23 mouse cellular contexts compared by ENCODE assay signal in the genomic region with DNA sequence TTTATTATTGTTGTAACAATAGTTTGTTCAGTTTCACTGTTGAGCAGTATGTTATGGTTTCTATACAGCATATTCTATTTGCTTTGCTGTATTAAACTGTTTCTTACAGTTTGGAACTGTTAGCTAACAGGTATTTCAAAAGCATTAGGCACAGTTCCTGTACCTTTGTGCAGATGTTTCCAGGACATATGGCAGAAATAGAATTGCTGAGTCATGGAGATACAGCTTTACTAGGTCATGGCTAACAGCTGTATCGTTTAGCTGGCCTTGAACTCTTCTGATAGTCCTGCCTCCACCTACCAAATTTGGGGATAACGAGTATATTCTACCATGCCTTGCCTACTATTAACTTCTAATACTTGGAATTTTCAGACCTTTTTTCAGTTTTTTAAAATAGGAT. TPM values are rescaled to one million over a fixed set of nuclear protein-coding genes. Genes with fewer than 3 reads are reported as not detected.
A peak's percentile ranks its signal among the peaks of the same experiment; 100 is the strongest.
DNase-seq lines count a peak whose midpoint lies in the region; ATAC-seq and TF ChIP-seq lines count a peak whose summit lies in the region.
"Had no signal": no experiment of that assay in that cellular context is flagged by ENCODE, and none has a peak within 500 bp of the region (broad histone marks: within the 10 kb centered on the region; RNA-seq: fewer than 3 reads in every experiment).

No protein-coding gene starts in this region.

- intact Hi-C loops in heart, postnatal 14 days (cut with DNase I), result no loop called here

- no peak overlapping the region for H3K4me3 ChIP-seq in liver, adult 2 months (ENCODE audit: insufficient read depth, low read depth, low read length)
- no peak overlapping the region for H3K4me3 ChIP-seq in liver, embryonic 11.5 days (ENCODE audit: low read depth, low read length)
- H3K4me3 ChIP-seq in liver, postnatal 0 days (ENCODE audit: low read depth, low read length), result no peak overlapping the region
- H3K4me3 ChIP-seq: embryonic facial prominence, embryonic 15.5 days; forebrain, embryonic 10.5 days; hindbrain, embryonic 12.5 days; limb, embryonic 12.5 days had no signal

- peaks cover 15% of the 10 kb centered on the region; the same call in 1 of the 2 replicates for H3K79me2 ChIP-seq in liver, adult 2 months (ENCODE audit: control insufficient read depth, insufficient read depth, low read length)

- H3K9me3 ChIP-seq in liver, embryonic 11.5 days (ENCODE audit: control insufficient read depth, low read length), result no peaks in the 10 kb centered on the region
- no peaks in the 10 kb centered on the region for H3K9me3 ChIP-seq in liver, postnatal 0 days (ENCODE audit: low read length)
- H3K9me3 ChIP-seq: embryonic facial prominence, embryonic 15.5 days; forebrain, embryonic 10.5 days; hindbrain, embryonic 12.5 days; limb, embryonic 12.5 days had no signal

- H3K27me3 ChIP-seq in liver, adult 2 months (ENCODE audit: control insufficient read depth, insufficient read depth, low read length), result no peaks in the 10 kb centered on the region
- no peaks in the 10 kb centered on the region for H3K27me3 ChIP-seq in liver, embryonic 11.5 days (replicated peaks; ENCODE audit: control insufficient read depth, insufficient read depth, low read length)
- H3K27me3 ChIP-seq in liver, postnatal 0 days (ENCODE audit: insufficient read depth, low read length), result no peaks in the 10 kb centered on the region
- H3K27me3 ChIP-seq: embryonic facial prominence, embryonic 15.5 days; hindbrain, embryonic 12.5 days; limb, embryonic 12.5 days had no signal

- no peak overlapping the region for H3K4me2 ChIP-seq in liver, embryonic 11.5 days
- no peak overlapping the region for H3K4me2 ChIP-seq in liver, postnatal 0 days (ENCODE audit: low read depth, low read length)
- H3K4me2 ChIP-seq: embryonic facial prominence, embryonic 15.5 days; heart, embryonic 11.5 days; hindbrain, embryonic 12.5 days; limb, embryonic 12.5 days; lung, embryonic 14.5 days had no signal

- H3K36me3 ChIP-seq in liver, adult 2 months (ENCODE audit: control insufficient read depth, insufficient read depth, low read length), result peaks cover 22% of the 10 kb centered on the region
- H3K36me3 ChIP-seq in liver, embryonic 11.5 days (ENCODE audit: control insufficient read depth, insufficient read depth, low read length), result peaks cover 8% of the 10 kb centered on the region
- H3K36me3 ChIP-seq in liver, postnatal 0 days (replicated peaks; ENCODE audit: insufficient read depth, low read length), result peaks cover 24% of the 10 kb centered on the region

- H3K9ac ChIP-seq in liver, adult 2 months (ENCODE audit: low read depth, low read length), result no peak overlapping the region
- no peak overlapping the region for H3K9ac ChIP-seq in liver, embryonic 11.5 days (ENCODE audit: low read depth, low read length)
- H3K9ac ChIP-seq in liver, postnatal 0 days (replicated peaks), result no peak overlapping the region
- H3K9ac ChIP-seq: embryonic facial prominence, embryonic 15.5 days; hindbrain, embryonic 12.5 days; limb, embryonic 12.5 days; lung, embryonic 14.5 days had no signal

- no peak for TF ChIP-seq CTCF in liver, adult 2 months (IDR thresholded peaks at IDR 0.05; ENCODE audit: low read depth, low read length)
- TF ChIP-seq CTCF in liver, postnatal 0 days (IDR thresholded peaks at IDR 0.05; ENCODE audit: low read depth), result no peak

- no peak for TF ChIP-seq POLR2A in liver, adult 2 months (IDR thresholded peaks at IDR 0.05; ENCODE audit: extremely low read depth, insufficient read depth, low read length)

- no peak overlapping the region for H3K27ac ChIP-seq in liver, adult 2 months (replicated peaks; ENCODE audit: insufficient read depth, low read depth, low read length)
- no peak overlapping the region for H3K27ac ChIP-seq in liver, embryonic 11.5 days (ENCODE audit: low read depth, low read length)
- no peak overlapping the region for H3K27ac ChIP-seq in liver, postnatal 0 days (ENCODE audit: low read depth)
- H3K27ac ChIP-seq: embryonic facial prominence, embryonic 15.5 days; forebrain, embryonic 10.5 days; hindbrain, embryonic 12.5 days; limb, embryonic 12.5 days had no signal

- 9% methylated on average over 2 of the region's 2 CpGs for WGBS in liver, adult 2 months
- 63% methylated on average over 2 of the region's 2 CpGs for WGBS in liver, embryonic 11.5 days
- WGBS in liver, postnatal 0 days (ENCODE audit: insufficient replicate concordance), result 53% methylated on average over 2 of the region's 2 CpGs

- peak; percentile 60; the same call in 1 of the 2 replicates for ATAC-seq in liver, embryonic 11.5 days (replicated peaks; ENCODE audit: low FRiP score)
- peak; percentile 53; the same call in 1 of the 2 replicates for ATAC-seq in liver, postnatal 0 days
- ATAC-seq: intestine, postnatal 0 days; midbrain, embryonic 16.5 days had no signal

- no peak for TF ChIP-seq EP300 in liver, postnatal 0 days (IDR thresholded peaks at IDR 0.05; ENCODE audit: low read depth)

- peak; percentile 54 for DNase-seq in liver, adult 2 months (ENCODE audit: extremely low read depth, low read depth, low spot score)
- DNase-seq in liver, result no peak
- DNase-seq in c-Kit-negative CD71-positive TER-119-positive erythroid progenitor cells, embryonic 14.5 days (ENCODE audit: low read depth, low spot score), result peak; percentile 47
- no peak for DNase-seq in liver, embryonic 11.5 days (ENCODE audit: low spot score)
- DNase-seq in liver, postnatal 0 days, result no peak
- no peak for DNase-seq in cerebellum, adult 11-12 months
- no peak for DNase-seq in layer of hippocampus, adult 8-10 months (ENCODE audit: low spot score in 2 of 2)
- DNase-seq in heart, postnatal 14 days, result no peak
- DNase-seq: adrenal gland, postnatal 25 days; cerebellum, adult 18-20 months; heart, postnatal 10 days; kidney, postnatal 25 days; lung, embryonic 14.5 days; right cerebral cortex, adult 18-20 months; right cerebral cortex, postnatal 4 days; thymus, postnatal 36 days had no signal

- H3K4me1 ChIP-seq in liver, adult 2 months (ENCODE audit: control insufficient read depth, insufficient read depth, low read length), result no peaks in the 10 kb centered on the region; the same call in 1 of the 2 replicates
- no peaks in the 10 kb centered on the region for H3K4me1 ChIP-seq in liver, embryonic 11.5 days (replicated peaks; ENCODE audit: control insufficient read depth, insufficient read depth, low read length)
- peaks cover 9% of the 10 kb centered on the region; the same call in 1 of the 2 replicates for H3K4me1 ChIP-seq in liver, postnatal 0 days (ENCODE audit: insufficient read depth)
- H3K4me1 ChIP-seq: embryonic facial prominence, embryonic 15.5 days; forebrain, embryonic 10.5 days; hindbrain, embryonic 12.5 days; limb, embryonic 12.5 days had no signal

RNA-seq across cellular contexts. Expression of a gene that starts 9.4 kb away (rescaled TPM):
- 39.6 and 41.0 TPM in 2 replicates for total RNA-seq in liver, adult 2 months (2014; rRNA removed)
- 3.5 and 4.1 TPM in 2 replicates for polyA plus RNA-seq in liver, adult 2 months (2012; rRNA removed)
- 59.9 and 68.8 TPM in 2 replicates for polyA plus RNA-seq in liver, embryonic 11.5 days (2014; fragmentation: Nextera tagmentation; extraction: Ambion mirVana)
- 14.8 and 17.8 TPM in 2 replicates for polyA plus RNA-seq in liver, postnatal 0 days (2015; fragmentation: Nextera tagmentation; extraction: Ambion mirVana)
- 10 to 100 TPM; 50.9 to 54.9 (median 51.3) TPM for total RNA-seq in layer of hippocampus, adult 8-10 months (2022)
- 10 to 100 TPM; 43.1 to 45.2 TPM for total RNA-seq in heart, postnatal 14 days (2021)

Comparison
In these comparisons a context has a peak if more than half of its experiments do, and no peak if none do; other contexts are left out.
1. DNase-seq: peak in liver, adult 2 months (single experiment) and c-Kit-negative CD71-positive TER-119-positive erythroid progenitor cells, embryonic 14.5 days (single experiment); none in liver (single experiment), liver, embryonic 11.5 days (single experiment), liver, postnatal 0 days (single experiment), cerebellum, adult 11-12 months (single experiment), layer of hippocampus, adult 8-10 months (0 of 2) and heart, postnatal 14 days (0 of 2).